Mouse (Mus musculus): ENCODE data around the gene Saal1. TPM values are rescaled to one million over a fixed set of nuclear protein-coding genes. Genes with fewer than 3 reads are reported as not detected.
A peak's percentile ranks its signal among the peaks of the same experiment; 100 is the strongest.

The Saal1 gene
- total and polyA plus RNA-seq, 2 experiments from 2014 or later: 13.3 to 14.3 TPM

DNA sequence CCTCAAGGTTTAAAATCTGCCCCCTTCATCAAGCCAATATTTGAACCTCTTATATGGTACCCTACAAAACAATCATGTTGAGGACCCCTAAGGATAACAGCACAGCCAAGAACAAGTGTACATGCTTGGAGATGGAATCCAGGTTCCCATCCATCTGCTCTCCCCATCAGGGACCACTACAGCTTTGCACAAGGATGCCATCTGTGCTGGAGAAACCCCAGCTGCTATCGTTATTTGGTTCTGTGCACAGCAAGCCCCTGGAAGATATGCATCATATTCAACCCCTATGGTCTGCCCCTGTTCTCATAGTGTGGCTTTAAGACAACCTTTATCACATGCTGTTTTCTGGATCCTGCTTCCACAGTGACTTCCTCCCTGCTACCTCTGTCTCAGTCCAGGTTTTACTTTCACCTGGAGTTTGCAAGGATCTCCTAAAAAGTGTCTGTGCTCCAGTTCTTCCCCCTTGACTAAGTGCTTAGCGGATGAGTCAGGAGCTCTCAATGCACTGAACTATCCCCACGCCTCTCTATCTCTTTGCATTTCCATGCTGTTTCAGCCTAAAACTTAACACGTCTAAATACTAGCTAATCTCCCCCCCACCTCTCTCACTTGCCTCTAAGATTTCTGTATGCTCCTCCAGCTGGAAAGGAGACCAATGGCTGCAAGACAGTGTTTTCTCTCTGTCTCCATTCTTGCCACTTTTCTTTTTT lies 61.9 kb downstream of the Saal1 start:
- Histone ChIP-seq H3K27ac (ENCODE audit: low read depth, low read length) (no peak overlapping the region), H3K9me3 (ENCODE audit: low read length) (no peaks in the 10 kb centered on the region), H3K27me3 (ENCODE audit: insufficient read depth, low read length) (no peaks in the 10 kb centered on the region), H3K4me2 (ENCODE audit: low read depth) (no peak overlapping the region), H3K4me3 (ENCODE audit: low read depth, low read length) (no peak overlapping the region), H3K9ac (no peak overlapping the region), H3K4me1 (ENCODE audit: insufficient read depth) (no peaks in the 10 kb centered on the region), H3K36me3 (ENCODE audit: insufficient read depth) (no peaks in the 10 kb centered on the region)
- no peak for TF ChIP-seq CTCF (IDR thresholded peaks at IDR 0.05; ENCODE audit: low read depth)
- 68% methylated on average over 4 of the region's 4 CpGs for WGBS
- ATAC-seq (peak; percentile 52), DNase-seq (peak; percentile 56)

- H3K4me2 ChIP-seq (ENCODE audit: low read depth): no peak overlapping the region
- TF ChIP-seq CTCF (IDR thresholded peaks at IDR 0.05; ENCODE audit: low read depth): peak; percentile 39
- H3K9me3 ChIP-seq (ENCODE audit: low read length): no peaks in the 10 kb centered on the region
- DNase-seq (no peak), ATAC-seq (no peak)
- peaks cover 12% of the 10 kb centered on the region; the same call in 1 of the 2 replicates for H3K4me1 ChIP-seq (ENCODE audit: insufficient read depth)
- H3K27ac ChIP-seq (ENCODE audit: low read depth, low read length): no peak overlapping the region
- no peaks in the 10 kb centered on the region for H3K36me3 ChIP-seq (ENCODE audit: insufficient read depth)
- H3K27me3 ChIP-seq (ENCODE audit: insufficient read depth, low read length): no peaks in the 10 kb centered on the region
- no peak overlapping the region for H3K4me3 ChIP-seq (ENCODE audit: low read depth, low read length)
- WGBS: 85% methylated on average over 1 of the region's 1 CpGs
- no peak overlapping the region for H3K9ac ChIP-seq
These were observed 67.3 kb downstream of the Saal1 start for GRCm38 (mm10) chr7:46643172-46643571.

- 6% methylated on average over 17 of the region's 17 CpGs for WGBS
- Histone ChIP-seq H3K4me3 (ENCODE audit: low read depth, low read length) (peak overlapping the region; percentile 63), H3K27ac (ENCODE audit: low read depth, low read length) (peak overlapping the region; percentile 90), H3K4me2 (ENCODE audit: low read depth) (peak overlapping the region; percentile 85), H3K4me1 (ENCODE audit: insufficient read depth) (peaks cover 19% of the 10 kb centered on the region), H3K27me3 (ENCODE audit: insufficient read depth, low read length) (no peaks in the 10 kb centered on the region), H3K9ac (peak overlapping the region; percentile 79), H3K36me3 (ENCODE audit: insufficient read depth) (0 out of 2 replicates have a peak, but pooled peaks cover 4% of the 10 kb centered on the region), H3K9me3 (ENCODE audit: low read length) (no peaks in the 10 kb centered on the region)
- TF ChIP-seq CTCF (IDR thresholded peaks at IDR 0.05; ENCODE audit: low read depth): peak; percentile 31; the same call in 1 of the 2 replicates
- DNase-seq (no peak), ATAC-seq (peak; percentile 16)
These were observed 70.4 kb downstream of the Saal1 start for GRCm38 (mm10) chr7:46640062-46640461.

- ATAC-seq: peak; percentile 96
- DNase-seq: peak; percentile 93
- TF ChIP-seq CTCF (IDR thresholded peaks at IDR 0.05; ENCODE audit: low read depth): no peak; the same call in 1 of the 2 replicates
- Histone ChIP-seq H3K4me3 (ENCODE audit: low read depth, low read length) (peak within 1 kb of the TSS; percentile 63), H3K9me3 (ENCODE audit: low read length) (no peaks in the 10 kb centered on the region), H3K27me3 (ENCODE audit: insufficient read depth, low read length) (no peaks in the 10 kb centered on the region), H3K27ac (ENCODE audit: low read depth, low read length) (peak within 1 kb of the TSS; percentile 90), H3K4me2 (ENCODE audit: low read depth) (peak within 1 kb of the TSS; percentile 85), H3K36me3 (ENCODE audit: insufficient read depth) (0 out of 2 replicates have a peak, but pooled peaks cover 6% of the 10 kb centered on the region), H3K9ac (peak within 1 kb of the TSS; percentile 79), H3K4me1 (ENCODE audit: insufficient read depth) (peaks cover 19% of the 10 kb centered on the region)
- WGBS: 1% methylated on average over 30 of the region's 30 CpGs
These were observed 70.8 kb downstream of the Saal1 start, which contains the start of gene Sergef for GRCm38 (mm10) chr7:46639692-46640031. Sergef (minus strand) TSS chr7:46639807.

GRCm38 (mm10) chr7:46638889-46639691 lies 71.4 kb downstream of the Saal1 start:
- ATAC-seq: peak; percentile 36
- Histone ChIP-seq H3K4me3 (ENCODE audit: low read depth, low read length) (peak overlapping the region; percentile 63), H3K4me2 (ENCODE audit: low read depth) (peak overlapping the region; percentile 85), H3K36me3 (ENCODE audit: insufficient read depth) (peaks cover 11% of the 10 kb centered on the region), H3K4me1 (ENCODE audit: insufficient read depth) (peaks cover 19% of the 10 kb centered on the region), H3K27me3 (ENCODE audit: insufficient read depth, low read length) (no peaks in the 10 kb centered on the region), H3K9me3 (ENCODE audit: low read length) (no peaks in the 10 kb centered on the region), H3K27ac (ENCODE audit: low read depth, low read length) (peak overlapping the region; percentile 90), H3K9ac (peak overlapping the region; percentile 79)
- WGBS: 7% methylated on average over 32 of the region's 32 CpGs
- no peak for TF ChIP-seq CTCF (IDR thresholded peaks at IDR 0.05; ENCODE audit: low read depth)
- peak; percentile 52 for DNase-seq

Other genes starting within 250 kb of the Saal1 start
- gene Sergef, start 70.9 kb downstream of the Saal1 start, total RNA-seq (2014; rRNA removed): 50.7 and 54.5 TPM in 2 replicates
- 40.4 and 46.9 TPM in 2 replicates for gene Sergef, start 70.9 kb downstream of the Saal1 start, polyA plus RNA-seq (2015; fragmentation: Nextera tagmentation; extraction: Ambion mirVana)
- gene Tph1, start 38.1 kb downstream of the Saal1 start, total RNA-seq (2014; rRNA removed): 1.3 and 3.6 TPM in 2 replicates
- gene Tph1, start 38.1 kb downstream of the Saal1 start, polyA plus RNA-seq (2015; fragmentation: Nextera tagmentation; extraction: Ambion mirVana): 0.99 and 1.9 TPM in 2 replicates
- gene Saa3, start 5.0 kb upstream of the Saal1 start, total RNA-seq (2014; rRNA removed): not detected in 2 replicates
- gene Saa3, start 5.0 kb upstream of the Saal1 start, polyA plus RNA-seq (2015; fragmentation: Nextera tagmentation; extraction: Ambion mirVana): 0.35 TPM in 1 of 2 replicates, not detected in the other
- gene Saa4, start 21.9 kb upstream of the Saal1 start, total RNA-seq (2014; rRNA removed): not detected in 2 replicates
- gene Saa4, start 21.9 kb upstream of the Saal1 start, polyA plus RNA-seq (2015; fragmentation: Nextera tagmentation; extraction: Ambion mirVana): not detected in 2 replicates
- not detected in 2 replicates for gene Saa1, start 32.3 kb upstream of the Saal1 start, total RNA-seq (2014; rRNA removed)
- gene Saa1, start 32.3 kb upstream of the Saal1 start, polyA plus RNA-seq (2015; fragmentation: Nextera tagmentation; extraction: Ambion mirVana): 0.36 TPM in 1 of 2 replicates, not detected in the other
- not detected in 2 replicates for gene Saa2, start 41.1 kb upstream of the Saal1 start, total RNA-seq (2014; rRNA removed)
- not detected in 2 replicates for gene Saa2, start 41.1 kb upstream of the Saal1 start, polyA plus RNA-seq (2015; fragmentation: Nextera tagmentation; extraction: Ambion mirVana)
- gene Hps5, start 85.4 kb upstream of the Saal1 start, total RNA-seq (2014; rRNA removed): 17.1 and 24.5 TPM in 2 replicates
- 5.6 and 6.9 TPM in 2 replicates for gene Hps5, start 85.4 kb upstream of the Saal1 start, polyA plus RNA-seq (2015; fragmentation: Nextera tagmentation; extraction: Ambion mirVana)
- gene Gtf2h1, start 85.4 kb upstream of the Saal1 start, total RNA-seq (2014; rRNA removed): 58.2 and 60.1 TPM in 2 replicates
- gene Gtf2h1, start 85.4 kb upstream of the Saal1 start, polyA plus RNA-seq (2015; fragmentation: Nextera tagmentation; extraction: Ambion mirVana): 39.0 and 42.1 TPM in 2 replicates
- 373 and 414 TPM in 2 replicates for gene Ldha, start 130.8 kb upstream of the Saal1 start, total RNA-seq (2014; rRNA removed)
- 753 and 790 TPM in 2 replicates for gene Ldha, start 130.8 kb upstream of the Saal1 start, polyA plus RNA-seq (2015; fragmentation: Nextera tagmentation; extraction: Ambion mirVana)
- gene Ldhc, start 150.5 kb upstream of the Saal1 start, total RNA-seq (2014; rRNA removed): not detected in 2 replicates
- gene Ldhc, start 150.5 kb upstream of the Saal1 start, polyA plus RNA-seq (2015; fragmentation: Nextera tagmentation; extraction: Ambion mirVana): not detected in 2 replicates
- gene Tsg101, start 209.3 kb upstream of the Saal1 start, total RNA-seq (2014; rRNA removed): 143 and 147 TPM in 2 replicates
- 384 and 404 TPM in 2 replicates for gene Tsg101, start 209.3 kb upstream of the Saal1 start, polyA plus RNA-seq (2015; fragmentation: Nextera tagmentation; extraction: Ambion mirVana)
- 9.2 and 12.0 TPM in 2 replicates for gene Uevld, start 247.8 kb upstream of the Saal1 start, total RNA-seq (2014; rRNA removed)
- 3.2 and 4.6 TPM in 2 replicates for gene Uevld, start 247.8 kb upstream of the Saal1 start, polyA plus RNA-seq (2015; fragmentation: Nextera tagmentation; extraction: Ambion mirVana)

Data from forebrain, postnatal 0 days (tissue).